Comparison of ENCODE assay signal across 8 mouse cellular contexts in genomic region chr7:114292501-114292971, GRCm38 (mm10). TPM values are rescaled to one million over a fixed set of nuclear protein-coding genes. Genes with fewer than 3 reads are reported as not detected.
DNase-seq lines count a peak whose midpoint lies in the region; ATAC-seq and TF ChIP-seq lines count a peak whose summit lies in the region.

No protein-coding gene starts in this region.

- H3K4me2 ChIP-seq in forebrain, embryonic 13.5 days = peak overlapping the region; percentile 52
- H3K4me2 ChIP-seq in heart, postnatal 0 days (ENCODE audit: low read depth, low read length) = peak overlapping the region; percentile 62
- H3K4me2 ChIP-seq in liver, postnatal 0 days (ENCODE audit: low read depth, low read length) = peak overlapping the region; percentile 64
- H3K4me2 ChIP-seq in neural tube, embryonic 11.5 days (ENCODE audit: low read depth) = 0 out of 2 replicates have a peak overlapping the region, but pooled peaks have one; percentile 20

- peak overlapping the region; percentile 43 for H3K9ac ChIP-seq in forebrain, embryonic 13.5 days
- H3K9ac ChIP-seq in heart, postnatal 0 days (replicated peaks; ENCODE audit: low read depth, low read length) = peak overlapping the region; percentile 53
- peak overlapping the region; percentile 60 for H3K9ac ChIP-seq in liver, postnatal 0 days (replicated peaks)
- peak overlapping the region; percentile 19; the same call in 1 of the 2 replicates for H3K9ac ChIP-seq in neural tube, embryonic 11.5 days (ENCODE audit: low read length)

- TF ChIP-seq CTCF in brain, embryonic 14.5 days (IDR thresholded peaks at IDR 0.05; ENCODE audit: borderline replicate concordance, extremely low read depth, insufficient read depth, insufficient read length) = no peak
- no peak for TF ChIP-seq CTCF in heart, postnatal 0 days (IDR thresholded peaks at IDR 0.05; ENCODE audit: low read depth)
- no peak for TF ChIP-seq CTCF in liver, postnatal 0 days (IDR thresholded peaks at IDR 0.05; ENCODE audit: low read depth)
- no peak for TF ChIP-seq CTCF in testis, adult 2 months (IDR thresholded peaks at IDR 0.05; ENCODE audit: control insufficient read depth, insufficient read depth, insufficient replicate concordance, low read depth, low read length)

- peak; percentile 66 for DNase-seq in 416B (ENCODE audit: low read depth)
- DNase-seq in brain, embryonic 14.5 days (ENCODE audit: low read depth) = peak; percentile 77
- DNase-seq in heart, postnatal 0 days (ENCODE audit: low spot score) = peak; percentile 67
- DNase-seq in kidney, postnatal 14 days = peak; percentile 88
- peak; percentile 80 for DNase-seq in liver, postnatal 0 days
- peak; percentile 25 for DNase-seq in neural tube, embryonic 11.5 days (ENCODE audit: low spot score)

- peak overlapping the region; percentile 23; the same call in 1 of the 2 replicates for H3K4me3 ChIP-seq in forebrain, embryonic 13.5 days
- H3K4me3 ChIP-seq in heart, postnatal 0 days (ENCODE audit: low read depth, low read length) = peak overlapping the region; percentile 48
- H3K4me3 ChIP-seq in liver, postnatal 0 days (ENCODE audit: low read depth, low read length) = peak overlapping the region; percentile 36
- no peak overlapping the region for H3K4me3 ChIP-seq in neural tube, embryonic 11.5 days (ENCODE audit: low read depth, low read length)
- peak overlapping the region; percentile 26 for H3K4me3 ChIP-seq in testis, adult 2 months (ENCODE audit: control insufficient read depth, low read depth, low read length)

- H3K4me1 ChIP-seq in forebrain, embryonic 13.5 days = peaks cover 8% of the 10 kb centered on the region
- H3K4me1 ChIP-seq in heart, postnatal 0 days (ENCODE audit: control insufficient read depth, insufficient read depth) = peaks cover 19% of the 10 kb centered on the region
- H3K4me1 ChIP-seq in liver, postnatal 0 days (ENCODE audit: insufficient read depth) = peaks cover 35% of the 10 kb centered on the region
- no peaks in the 10 kb centered on the region for H3K4me1 ChIP-seq in neural tube, embryonic 11.5 days (ENCODE audit: control insufficient read depth, insufficient read depth, low read length)
- H3K4me1 ChIP-seq in testis, adult 2 months (ENCODE audit: control insufficient read depth, insufficient read depth, low read length) = peaks cover 6% of the 10 kb centered on the region

- H3K27ac ChIP-seq in forebrain, embryonic 13.5 days = no peak overlapping the region
- peak overlapping the region; percentile 74 for H3K27ac ChIP-seq in heart, postnatal 0 days (ENCODE audit: low read depth)
- H3K27ac ChIP-seq in liver, postnatal 0 days (ENCODE audit: low read depth) = peak overlapping the region; percentile 97
- H3K27ac ChIP-seq in neural tube, embryonic 11.5 days (ENCODE audit: low read depth, low read length) = no peak overlapping the region
- H3K27ac ChIP-seq in testis, adult 2 months (ENCODE audit: control insufficient read depth, insufficient read depth, low read depth, low read length) = peak overlapping the region; percentile 63

- TF ChIP-seq POLR2A in brain, embryonic 14.5 days (IDR thresholded peaks at IDR 0.05; ENCODE audit: borderline replicate concordance, extremely low read depth, insufficient read depth, insufficient read length, poor library complexity, severe bottlenecking) = no peak
- no peak for TF ChIP-seq POLR2A in testis, adult 2 months (IDR thresholded peaks at IDR 0.05; ENCODE audit: control insufficient read depth, low read depth, low read length)

- 13% methylated on average over 12 of the region's 12 CpGs for WGBS in forebrain, embryonic 13.5 days
- 5% methylated on average over 12 of the region's 12 CpGs for WGBS in heart, postnatal 0 days
- 10% methylated on average over 12 of the region's 12 CpGs for WGBS in liver, postnatal 0 days (ENCODE audit: insufficient replicate concordance)
- 23% methylated on average over 12 of the region's 12 CpGs for WGBS in neural tube, embryonic 11.5 days

- no peaks in the 10 kb centered on the region for H3K36me3 ChIP-seq in forebrain, embryonic 13.5 days (ENCODE audit: poor library complexity, severe bottlenecking)
- no peaks in the 10 kb centered on the region for H3K36me3 ChIP-seq in heart, postnatal 0 days (replicated peaks; ENCODE audit: control insufficient read depth, insufficient read depth, low read length)
- H3K36me3 ChIP-seq in liver, postnatal 0 days (replicated peaks; ENCODE audit: insufficient read depth, low read length) = no peaks in the 10 kb centered on the region
- no peaks in the 10 kb centered on the region for H3K36me3 ChIP-seq in neural tube, embryonic 11.5 days (ENCODE audit: control insufficient read depth, insufficient read depth, low read length)
- no peaks in the 10 kb centered on the region for H3K36me3 ChIP-seq in testis, adult 2 months (ENCODE audit: control insufficient read depth, insufficient read depth, low read length)

- 0 out of 2 replicates have a peak, but pooled peaks have one; percentile 57 for ATAC-seq in forebrain, embryonic 13.5 days
- peak; percentile 85 for ATAC-seq in heart, postnatal 0 days (ENCODE audit: insufficient read depth, low read depth)
- ATAC-seq in liver, postnatal 0 days = peak; percentile 87
- no peak for ATAC-seq in neural tube, embryonic 11.5 days (ENCODE audit: insufficient read depth, low FRiP score, low TSS enrichment)

- no peaks in the 10 kb centered on the region for H3K27me3 ChIP-seq in forebrain, embryonic 13.5 days
- H3K27me3 ChIP-seq in heart, postnatal 0 days (ENCODE audit: control insufficient read depth, insufficient read depth, low read length) = no peaks in the 10 kb centered on the region
- no peaks in the 10 kb centered on the region for H3K27me3 ChIP-seq in liver, postnatal 0 days (ENCODE audit: insufficient read depth, low read length)
- H3K27me3 ChIP-seq in neural tube, embryonic 11.5 days (ENCODE audit: control insufficient read depth, insufficient read depth, low read length) = no peaks in the 10 kb centered on the region
- no peaks in the 10 kb centered on the region for H3K27me3 ChIP-seq in testis, adult 2 months (ENCODE audit: control insufficient read depth, insufficient read depth, low read length)

- TF ChIP-seq EP300 in heart, postnatal 0 days (IDR thresholded peaks at IDR 0.05; ENCODE audit: low read depth) = no peak
- TF ChIP-seq EP300 in liver, postnatal 0 days (IDR thresholded peaks at IDR 0.05; ENCODE audit: low read depth) = peak; percentile 57; the same call in 1 of the 2 replicates

- no peaks in the 10 kb centered on the region for H3K9me3 ChIP-seq in forebrain, embryonic 13.5 days (replicated peaks)
- no peaks in the 10 kb centered on the region for H3K9me3 ChIP-seq in heart, postnatal 0 days (replicated peaks; ENCODE audit: control insufficient read depth, low read length)
- no peaks in the 10 kb centered on the region for H3K9me3 ChIP-seq in liver, postnatal 0 days (ENCODE audit: low read length)
- H3K9me3 ChIP-seq in neural tube, embryonic 11.5 days (ENCODE audit: control insufficient read depth, low read length) = no peaks in the 10 kb centered on the region

RNA-seq across cellular contexts. Expression of gene Psma1, which starts 16.6 kb away (rescaled TPM):
- polyA plus RNA-seq in brain, embryonic 14.5 days (2012; rRNA removed) = 199 and 258 TPM in 2 replicates
- 482 and 494 TPM in 2 replicates for polyA plus RNA-seq in forebrain, embryonic 13.5 days (2015; fragmentation: Nextera tagmentation; extraction: Ambion mirVana)
- total RNA-seq in heart, postnatal 0 days (2014; rRNA removed; ENCODE audit: low replicate concordance) = 157 and 196 TPM in 2 replicates
- 304 and 320 TPM in 2 replicates for polyA plus RNA-seq in heart, postnatal 0 days (2015; fragmentation: Nextera tagmentation; extraction: Ambion mirVana)
- 163 and 170 TPM in 2 replicates for polyA plus RNA-seq in liver, postnatal 0 days (2015; fragmentation: Nextera tagmentation; extraction: Ambion mirVana)
- 437 and 467 TPM in 2 replicates for polyA plus RNA-seq in neural tube, embryonic 11.5 days (2014; fragmentation: Nextera tagmentation; extraction: Ambion mirVana)
- 36.4 and 45.2 TPM in 2 replicates for polyA plus RNA-seq in testis, adult 2 months (2012; rRNA removed)

RNA-seq across cellular contexts. Expression of gene Copb1, which starts 38.0 kb away (rescaled TPM):
- polyA plus RNA-seq in brain, embryonic 14.5 days (2012; rRNA removed) = 62.0 and 68.6 TPM in 2 replicates
- polyA plus RNA-seq in forebrain, embryonic 13.5 days (2015; fragmentation: Nextera tagmentation; extraction: Ambion mirVana) = 84.1 and 94.3 TPM in 2 replicates
- 47.9 and 54.1 TPM in 2 replicates for total RNA-seq in heart, postnatal 0 days (2014; rRNA removed; ENCODE audit: low replicate concordance)
- 52.9 and 53.0 TPM in 2 replicates for polyA plus RNA-seq in heart, postnatal 0 days (2015; fragmentation: Nextera tagmentation; extraction: Ambion mirVana)
- 51.4 and 53.2 TPM in 2 replicates for polyA plus RNA-seq in liver, postnatal 0 days (2015; fragmentation: Nextera tagmentation; extraction: Ambion mirVana)
- 132 and 134 TPM in 2 replicates for polyA plus RNA-seq in neural tube, embryonic 11.5 days (2014; fragmentation: Nextera tagmentation; extraction: Ambion mirVana)
- 22.9 and 26.6 TPM in 2 replicates for polyA plus RNA-seq in testis, adult 2 months (2012; rRNA removed)

Comparison
In these comparisons a context has a peak if more than half of its experiments do, and no peak if none do; other contexts are left out.
1. DNase-seq: peak in every context shown above with its lines; median percentile 88 in kidney, postnatal 14 days; 80 in liver, postnatal 0 days; 77 in brain, embryonic 14.5 days; 67 in heart, postnatal 0 days; 66 in 416B; 25 in neural tube, embryonic 11.5 days.
2. H3K27ac ChIP-seq: peak in heart, postnatal 0 days (single experiment), liver, postnatal 0 days (single experiment) and testis, adult 2 months (single experiment); none in forebrain, embryonic 13.5 days (single experiment) and neural tube, embryonic 11.5 days (single experiment).
3. Peak in every context shown above with its lines, with median percentiles within 50 percentile points of each other: H3K4me2 ChIP-seq and H3K9ac ChIP-seq.